20 mouse cellular contexts compared by ENCODE assay signal in the genomic region with DNA sequence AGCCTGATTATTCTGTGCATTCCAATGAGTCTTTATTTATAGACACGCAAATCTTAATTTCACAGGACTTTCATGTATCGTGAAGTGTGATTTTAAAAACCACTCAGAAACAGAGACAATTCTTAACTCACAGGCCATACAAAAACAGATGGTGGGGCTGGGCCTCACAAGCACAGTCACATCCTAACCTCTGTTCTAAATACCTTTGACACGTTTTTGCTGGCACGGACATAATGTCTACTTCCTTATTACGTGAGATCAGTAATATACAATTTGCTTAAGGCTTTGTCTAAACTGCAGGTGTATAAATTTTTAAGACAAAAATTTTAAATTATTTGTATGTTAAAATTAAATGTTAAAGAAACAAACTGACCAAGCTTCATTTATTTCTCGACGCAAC.
"Had no signal": no experiment of that assay in that cellular context is flagged by ENCODE, and none has a peak within 500 bp of the region (broad histone marks: within the 10 kb centered on the region; RNA-seq: fewer than 3 reads in every experiment).

No protein-coding gene starts in this region.

- H3K4me2 ChIP-seq: limb, embryonic 12.5 days; limb, embryonic 15.5 days; liver, embryonic 11.5 days; lung, embryonic 14.5 days; midbrain, embryonic 12.5 days; midbrain, embryonic 15.5 days; neural tube, embryonic 12.5 days; neural tube, embryonic 15.5 days had no signal

- H3K4me1 ChIP-seq: midbrain, embryonic 12.5 days; neural tube, embryonic 12.5 days had no signal

- ATAC-seq: lung, postnatal 0 days; midbrain, embryonic 15.5 days had no signal

- H3K4me3 ChIP-seq: limb, embryonic 12.5 days; limb, embryonic 15.5 days; midbrain, embryonic 12.5 days; midbrain, embryonic 15.5 days; neural tube, embryonic 12.5 days; neural tube, embryonic 15.5 days had no signal

- H3K27ac ChIP-seq: limb, embryonic 12.5 days; limb, embryonic 15.5 days; liver, embryonic 14.5 days; macrophage; midbrain, embryonic 12.5 days; midbrain, embryonic 15.5 days; neural tube, embryonic 12.5 days; neural tube, embryonic 15.5 days had no signal

- H3K9ac ChIP-seq: limb, embryonic 12.5 days; limb, embryonic 15.5 days; liver, embryonic 14.5 days; liver, postnatal 0 days; lung, embryonic 14.5 days; midbrain, embryonic 12.5 days; midbrain, embryonic 15.5 days; neural tube, embryonic 12.5 days; neural tube, embryonic 15.5 days had no signal

- H3K36me3 ChIP-seq: limb, embryonic 12.5 days; limb, embryonic 15.5 days; midbrain, embryonic 12.5 days; midbrain, embryonic 15.5 days; neural tube, embryonic 12.5 days; neural tube, embryonic 15.5 days had no signal

- H3K9me3 ChIP-seq: limb, embryonic 12.5 days; limb, embryonic 15.5 days; midbrain, embryonic 12.5 days; midbrain, embryonic 15.5 days; neural tube, embryonic 12.5 days; neural tube, embryonic 15.5 days had no signal

- H3K27me3 ChIP-seq: limb, embryonic 12.5 days; limb, embryonic 15.5 days; midbrain, embryonic 12.5 days; midbrain, embryonic 15.5 days; neural tube, embryonic 12.5 days; neural tube, embryonic 15.5 days had no signal

- DNase-seq: kidney, postnatal 25 days; left cerebral cortex, postnatal 4 days; liver, postnatal 0 days; lung, embryonic 14.5 days; right cerebral cortex, adult 18-20 months; right cerebral cortex, postnatal 14 days; right cerebral cortex, postnatal 4 days; thymus, adult 2 months; thymus, postnatal 14 days; thymus, postnatal 4 days had no signal
